Mouse (Mus musculus): ENCODE measurements around the gene Aloxe3.

DNA sequence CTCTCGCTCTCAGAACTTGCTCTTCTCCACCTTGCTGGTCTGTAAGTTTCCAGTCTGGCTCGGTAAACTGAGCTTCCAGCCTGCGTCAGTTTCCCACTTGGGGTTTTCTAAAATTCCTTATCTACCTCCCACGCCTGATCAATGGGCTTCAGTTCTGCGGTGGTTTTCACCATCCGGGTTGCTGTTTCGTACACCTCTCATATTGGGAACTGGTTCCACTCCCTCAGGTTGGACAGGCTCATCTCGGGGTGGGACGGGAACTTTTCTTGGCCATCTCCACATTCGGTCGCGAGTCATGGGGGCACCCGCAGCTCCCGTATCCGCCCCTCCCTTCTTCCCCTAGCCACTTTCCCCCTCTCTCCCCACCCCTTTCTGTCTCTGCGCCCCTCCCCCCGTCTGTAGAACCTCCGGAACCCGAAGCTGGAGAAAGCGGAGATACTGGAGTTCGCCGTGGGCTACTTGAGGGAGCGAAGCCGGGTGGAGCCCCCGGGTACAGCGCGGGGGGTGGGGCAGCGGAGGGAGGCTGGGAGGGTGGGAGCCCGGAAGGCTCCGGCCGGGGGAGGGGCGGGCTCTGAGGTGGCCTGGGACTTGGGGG lies 3.9 kb upstream of the Aloxe3 start:
- TF ChIP-seq GABPA (IDR thresholded peaks at IDR 0.05; ENCODE audit: low read depth, low read length) (no peak), POLR2A (IDR thresholded peaks at IDR 0.05; ENCODE audit: control insufficient read depth in 1 of 2, insufficient read depth in 1 of 2, low read depth in 1 of 2, low read length in 2 of 2, poor library complexity in 1 of 2) (no peak), RCOR1 (IDR thresholded peaks at IDR 0.05; ENCODE audit: low read depth, low read length) (no peak), CTCF (IDR thresholded peaks at IDR 0.05 in 2 of 3, conservative IDR thresholded peaks at IDR 0.05 in 1 of 3; ENCODE audit: control insufficient read depth in 1 of 3, insufficient read depth in 1 of 3, low read depth in 2 of 3, low read length in 3 of 3, poor library complexity in 1 of 3, severe bottlenecking in 1 of 3) (no peak), EP300 (IDR thresholded peaks at IDR 0.05; ENCODE audit: low read depth in 1 of 2, low read length in 2 of 2) (no peak), SIN3A (IDR thresholded peaks at IDR 0.05; ENCODE audit: low read length) (no peak), CHD1 (IDR thresholded peaks at IDR 0.05; ENCODE audit: low read depth, low read length) (no peak), TBP (IDR thresholded peaks at IDR 0.05; ENCODE audit: low read depth, low read length) (no peak), MEF2A (IDR thresholded peaks at IDR 0.05; ENCODE audit: extremely low read depth, insufficient replicate concordance, low read depth, low read length, poor library complexity, severe bottlenecking) (no peak), USF1 (IDR thresholded peaks at IDR 0.05; ENCODE audit: low read depth, low read length) (no peak), ZNF384 (IDR thresholded peaks at IDR 0.05; ENCODE audit: low read depth, low read length) (no peak), MYC (IDR thresholded peaks at IDR 0.05; ENCODE audit: low read depth, low read length) (no peak), NELFE (IDR thresholded peaks at IDR 0.05; ENCODE audit: low read depth, low read length) (no peak), HCFC1 (IDR thresholded peaks at IDR 0.05; ENCODE audit: low read depth, low read length) (no peak)
